Mouse (Mus musculus) thymus, postnatal 0 days (tissue): ENCODE results near the gene Runx1. TPM values are rescaled to one million over a fixed set of nuclear protein-coding genes. Genes with fewer than 3 reads are reported as not detected.

Experiments
- DNase-seq: peaks from one replicate; pipeline ENCODE4 v3.0.0-alpha.2; 2015; ENCODE audit warnings: low spot score
- polyA plus RNA-seq: library from polyadenylated mRNA; unstranded; fragments of >200 nt; fragmentation: Nextera tagmentation; extraction: Ambion mirVana; gene quantifications from 2 replicates; pipeline ENCODE4 v1.2.1, GENCODE M21; 2015

Gene Runx1
- polyA plus RNA-seq, 1 experiment from 2014 or later = 45.5 TPM

DNA sequence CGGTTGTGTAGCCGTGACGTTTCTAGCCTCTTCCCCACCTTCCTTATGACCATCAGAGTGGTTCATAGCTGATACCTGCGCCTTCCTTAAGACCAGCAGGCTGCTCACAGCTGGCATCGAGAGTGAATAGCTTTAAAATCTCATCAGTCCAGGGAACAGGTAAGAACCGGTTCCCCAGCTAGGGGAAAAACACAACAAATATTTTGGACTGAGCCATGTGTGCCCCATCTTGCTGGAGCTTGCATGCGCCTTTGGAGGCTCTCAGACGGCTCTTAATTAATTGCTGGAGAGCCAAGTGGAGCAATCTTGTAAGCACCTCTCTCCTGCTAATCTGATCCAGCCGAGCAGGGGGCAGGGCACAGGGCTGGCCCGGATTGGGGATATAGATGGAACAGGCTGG is 245.0 kb downstream of the Runx1 start:
- no peak for DNase-seq

- DNase-seq = no peak
Observed at GRCm38 (mm10) chr16:92578915-92579653, 246.9 kb downstream of the Runx1 start.

DNA sequence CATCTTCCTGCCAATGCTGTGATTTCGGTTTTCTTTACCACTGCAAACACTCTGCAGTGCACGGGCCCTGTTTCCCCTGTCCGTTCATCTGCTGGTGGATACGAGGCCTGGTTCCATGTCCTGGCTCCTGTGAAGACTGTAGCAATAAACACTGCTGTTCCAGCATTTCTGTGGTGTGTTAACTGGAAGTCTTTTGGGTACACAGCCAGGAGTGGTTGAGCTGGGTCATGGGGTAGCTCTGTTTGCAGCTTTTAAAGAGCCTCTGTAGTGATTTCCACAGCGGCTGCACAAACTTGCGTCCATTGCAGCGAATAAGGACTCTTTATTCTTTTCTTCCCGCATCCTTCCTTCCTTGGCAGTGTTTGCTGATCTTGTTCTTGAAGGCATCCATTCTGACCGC is 248.6 kb downstream of the Runx1 start:
- no peak for DNase-seq

- no peak for DNase-seq
Observed at GRCm38 (mm10) chr16:92575792-92576191, 250.2 kb downstream of the Runx1 start.

- no peak for DNase-seq
Observed at GRCm38 (mm10) chr16:92573193-92573592, 252.8 kb downstream of the Runx1 start.

DNA sequence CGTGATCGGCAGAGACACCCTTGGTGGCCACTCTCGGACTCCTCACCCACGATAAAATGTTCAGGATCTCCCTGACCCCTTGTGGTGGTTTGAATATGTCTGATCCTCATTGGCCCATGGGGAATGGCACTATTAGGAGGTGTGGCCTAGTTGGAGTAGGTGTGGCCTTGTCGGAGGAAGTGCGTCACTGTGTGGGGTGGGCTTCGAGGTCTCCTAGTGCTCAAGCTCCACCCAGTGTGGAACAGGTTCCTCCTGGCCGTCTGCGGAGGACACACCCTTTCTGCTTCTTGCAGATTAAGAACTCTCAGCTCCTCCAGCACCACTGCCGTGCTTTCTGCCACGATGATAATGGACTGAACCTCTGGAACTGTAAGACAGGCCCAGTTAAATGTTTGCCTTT is 254.7 kb downstream of the Runx1 start:
- no peak for DNase-seq

GRCm38 (mm10) chr16:92566146-92566545 is 259.8 kb downstream of the Runx1 start:
- no peak for DNase-seq

- peak; percentile 83 for DNase-seq
Observed at GRCm38 (mm10) chr16:92565708-92566107, 260.2 kb downstream of the Runx1 start.

- DNase-seq = no peak
Observed at GRCm38 (mm10) chr16:92565291-92565690, 260.7 kb downstream of the Runx1 start.

GRCm38 (mm10) chr16:92555051-92555450 is 270.9 kb downstream of the Runx1 start:
- DNase-seq = no peak

DNA sequence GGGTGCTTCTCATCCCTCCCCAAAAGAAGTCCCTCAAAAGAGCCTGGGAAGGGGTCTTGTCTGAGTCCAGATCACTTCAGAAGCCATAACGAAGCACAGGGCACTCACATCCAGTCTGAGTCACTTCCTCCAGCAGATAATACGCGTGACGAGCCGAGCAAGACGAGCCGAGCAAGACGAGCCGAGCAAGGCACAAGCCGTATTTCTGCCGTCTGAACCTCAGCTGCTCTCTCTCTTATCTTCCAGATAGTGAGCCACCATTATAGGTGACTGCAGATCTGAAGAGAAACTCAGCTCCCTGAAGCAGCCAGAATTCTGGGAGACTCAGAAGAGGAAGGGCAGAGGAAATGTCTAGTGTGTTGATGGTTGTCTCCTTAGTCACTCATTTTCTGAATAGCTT is 273.1 kb downstream of the Runx1 start:
- no peak for DNase-seq

DNA sequence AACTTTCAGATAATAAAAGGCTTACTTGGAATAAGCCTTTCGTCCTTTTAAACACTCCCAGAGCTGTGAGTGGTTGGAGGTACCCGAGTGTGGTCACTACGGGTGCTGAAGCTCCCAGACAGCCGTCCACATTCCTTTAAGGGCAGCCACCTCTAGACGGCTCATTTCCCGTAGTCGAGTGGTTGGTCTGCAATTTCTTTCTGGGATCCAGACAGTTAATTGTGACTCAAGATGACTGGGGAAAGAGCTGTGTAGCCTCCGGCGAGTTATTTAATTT is 273.9 kb downstream of the Runx1 start:
- DNase-seq = no peak
